Mouse (Mus musculus) cortical plate, adult 2 months (tissue): Measurements from ENCODE around the gene Thap11.

Experiments used
- CTCF ChIP-seq: fragments of 200-500 bp; IDR thresholded peaks from 2 replicates; pipeline ENCODE4 v1.5.1; 2011; ENCODE audit warnings: mild to moderate bottlenecking, control low read depth, low read length; ENCODE audit not compliant: insufficient read depth; ENCODE audit errors: extremely low read depth
- POLR2A ChIP-seq: fragments of 200-500 bp; IDR thresholded peaks from 2 replicates; pipeline ENCODE4 v1.6.1; 2011; ENCODE audit warnings: mild to moderate bottlenecking, low read length, control low read depth; ENCODE audit not compliant: insufficient read depth; ENCODE audit errors: extremely low read depth

DNA sequence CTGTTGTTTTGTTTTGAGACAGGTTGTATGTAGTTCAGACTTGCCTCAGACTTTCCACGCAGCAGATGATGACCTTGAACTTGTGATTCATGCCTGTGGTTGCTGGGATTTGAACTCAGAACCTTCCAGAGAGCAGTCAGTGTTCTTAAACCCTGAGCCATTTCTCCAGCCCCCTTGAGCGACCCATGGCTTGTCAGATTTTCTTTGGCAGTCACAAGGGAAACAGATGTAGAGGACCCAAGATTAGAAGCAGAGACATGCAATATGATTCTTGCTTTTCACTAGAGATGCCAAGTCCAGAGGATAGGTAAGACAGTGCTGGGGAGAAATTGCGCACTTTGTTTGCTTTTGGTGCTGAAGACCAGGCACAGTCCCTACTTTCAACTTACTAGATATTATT lies 1.8 kb upstream of the Thap11 start, which contains the start of gene Cenpt:
- TF ChIP-seq POLR2A: no peak
- no peak for TF ChIP-seq CTCF
